Mouse (Mus musculus) MEL (cell line): Measurements from ENCODE around the gene Nos3.

Experiments
- BHLHE40 ChIP-seq: IDR thresholded peaks from 2 replicates; pipeline ENCODE4 v1.6.1; 2012; ENCODE audit warnings: low read depth, mild to moderate bottlenecking, inconsistent platforms, low read length, improper control_type of control experiment, borderline replicate concordance
- CHD1 ChIP-seq: IDR thresholded peaks from 2 replicates; pipeline ENCODE4 v1.6.1; 2012; ENCODE audit warnings: low read depth, mild to moderate bottlenecking, inconsistent platforms, low read length, improper control_type of control experiment
- CTCF ChIP-seq, 3 experiments: IDR thresholded peaks in 2 of 3; conservative IDR thresholded peaks in 1 of 3; 2 replicates each; pipeline ENCODE4 v1.5.1; 2011 to 2012; ENCODE audit warnings: low read length in 3 of 3, low read depth in 2 of 3, mild to moderate bottlenecking in 2 of 3, improper control_type of control experiment in 1 of 3, inconsistent platforms in 1 of 3, mixed read lengths in 1 of 3, moderate library complexity in 1 of 3; ENCODE audit not compliant: control insufficient read depth in 1 of 3, insufficient read depth in 1 of 3, poor library complexity in 1 of 3, severe bottlenecking in 1 of 3
- GABPA ChIP-seq: IDR thresholded peaks from 2 replicates; pipeline ENCODE4 v1.6.1; 2012; ENCODE audit warnings: low read depth, mild to moderate bottlenecking, inconsistent platforms, low read length, improper control_type of control experiment, moderate library complexity
- GATA1 ChIP-seq: IDR thresholded peaks from 2 replicates; pipeline ENCODE4 v1.6.1; 2011; ENCODE audit warnings: low read depth, low read length, improper control_type of control experiment
- MAX ChIP-seq: IDR thresholded peaks from 2 replicates; pipeline ENCODE4 v1.6.1; 2011; ENCODE audit warnings: low read length, improper control_type of control experiment
- MEF2A ChIP-seq: IDR thresholded peaks from 2 replicates; pipeline ENCODE4 v1.6.1; 2014; ENCODE audit warnings: low read depth, mild to moderate bottlenecking, inconsistent platforms, low read length, improper control_type of control experiment; ENCODE audit not compliant: poor library complexity, insufficient replicate concordance, severe bottlenecking; ENCODE audit errors: extremely low read depth
- NRF1 ChIP-seq: IDR thresholded peaks from 2 replicates; pipeline ENCODE4 v1.6.1; 2014; ENCODE audit warnings: low read depth, mild to moderate bottlenecking, inconsistent platforms, low read length, improper control_type of control experiment, moderate library complexity; ENCODE audit not compliant: poor library complexity, insufficient read depth, severe bottlenecking
- POLR2A ChIP-seq, 2 experiments: IDR thresholded peaks; 2 replicates each; pipeline ENCODE4 v1.6.1; 2011 to 2012; ENCODE audit warnings: low read length in 2 of 2, mild to moderate bottlenecking in 2 of 2, control low read depth in 1 of 2, improper control_type of control experiment in 1 of 2, low read depth in 1 of 2, moderate library complexity in 1 of 2; ENCODE audit not compliant: control insufficient read depth in 1 of 2, insufficient read depth in 1 of 2, poor library complexity in 1 of 2
- RCOR1 ChIP-seq: IDR thresholded peaks from 2 replicates; pipeline ENCODE4 v1.6.1; 2012; ENCODE audit warnings: low read depth, mild to moderate bottlenecking, inconsistent platforms, low read length, improper control_type of control experiment
- TBP ChIP-seq: IDR thresholded peaks from 2 replicates; pipeline ENCODE4 v1.8.0; 2011; ENCODE audit warnings: low read depth, low read length, improper control_type of control experiment
- TCF12 ChIP-seq: IDR thresholded peaks from 2 replicates; pipeline ENCODE4 v1.6.1; 2014; ENCODE audit warnings: low read depth, mild to moderate bottlenecking, inconsistent platforms, low read length, improper control_type of control experiment, moderate library complexity
- ZC3H11A ChIP-seq: IDR thresholded peaks from 2 replicates; pipeline ENCODE4 v1.6.1; 2012; ENCODE audit warnings: low read depth, mild to moderate bottlenecking, inconsistent platforms, low read length, improper control_type of control experiment

DNA sequence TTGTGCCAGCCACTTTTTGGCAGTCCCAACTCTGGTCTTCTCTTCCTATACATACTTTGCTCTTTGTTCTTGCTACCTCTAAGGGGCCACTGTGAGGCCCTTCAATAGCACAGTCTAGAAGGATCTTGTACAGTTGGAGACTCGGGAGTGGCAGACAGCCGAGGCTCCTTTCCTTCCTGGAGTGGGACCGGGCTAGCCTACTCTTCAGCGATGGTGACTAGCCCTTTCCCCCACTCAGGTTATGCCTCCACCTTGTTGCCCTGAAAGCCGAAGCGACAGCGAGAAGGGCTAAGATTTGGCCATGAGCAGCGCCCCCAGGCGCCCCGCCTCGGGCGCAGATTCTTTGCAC, 62.6 kb downstream of the Nos3 start:
- TF ChIP-seq NRF1, result no peak
- TF ChIP-seq RCOR1, result no peak
- no peak for TF ChIP-seq CTCF (IDR thresholded peaks at IDR 0.05 in 2 of 3, conservative IDR thresholded peaks at IDR 0.05 in 1 of 3; ENCODE audit: control insufficient read depth in 1 of 3, insufficient read depth in 1 of 3, low read depth in 2 of 3, low read length in 3 of 3, poor library complexity in 1 of 3, severe bottlenecking in 1 of 3)
- no peak for TF ChIP-seq TCF12
- TF ChIP-seq MEF2A, result no peak
- no peak for TF ChIP-seq CHD1
- no peak for TF ChIP-seq TBP
- no peak for TF ChIP-seq BHLHE40
- TF ChIP-seq MAX, result no peak
- no peak for TF ChIP-seq ZC3H11A
- no peak for TF ChIP-seq GATA1
- no peak for TF ChIP-seq POLR2A (IDR thresholded peaks at IDR 0.05; ENCODE audit: control insufficient read depth in 1 of 2, insufficient read depth in 1 of 2, low read depth in 1 of 2, low read length in 2 of 2, poor library complexity in 1 of 2)
- TF ChIP-seq GABPA, result no peak
